Mouse (Mus musculus) forebrain, postnatal 0 days (tissue): ENCODE measurements at regions not wholly inside any gene's neighbourhood (a gene's known extent, or its start where the extent isn't known, plus 50 kb on each side); places are given as distances from the start of the nearest gene placed in this dataset.

Experiments used
- ATAC-seq: fragments of 200-750 bp; cut with Nextera tagmentation; 2 replicates; pipeline ENCODE4 v1.8.0; 2017; ENCODE audit warnings: mild to moderate bottlenecking, moderate library complexity
- DNase-seq: peaks from one replicate; pipeline ENCODE4 v3.0.0-alpha.2; 2015
- H3K27ac ChIP-seq: fragments of 300-500 bp; sonication (generic); 2 replicates; pipeline ENCODE4 v1.5.1; 2014; ENCODE audit warnings: low read depth, mild to moderate bottlenecking, antibody characterized with exemption, low read length, moderate library complexity, mixed read lengths
- H3K27me3 ChIP-seq: fragments of 300-500 bp; sonication (generic); 2 replicates; pipeline ENCODE4 v1.6.1; 2014; ENCODE audit warnings: mild to moderate bottlenecking, low read length, mixed read lengths; ENCODE audit not compliant: insufficient read depth
- H3K36me3 ChIP-seq: fragments of 300-500 bp; sonication (generic); 2 replicates; pipeline ENCODE4 v1.6.1; 2014; ENCODE audit warnings: mild to moderate bottlenecking, moderate library complexity; ENCODE audit not compliant: insufficient read depth
- H3K4me1 ChIP-seq: fragments of 300-500 bp; sonication (generic); 2 replicates; pipeline ENCODE4 v1.6.1; 2014; ENCODE audit warnings: antibody characterized with exemption; ENCODE audit not compliant: insufficient read depth
- H3K4me2 ChIP-seq: fragments of 300-500 bp; sonication (generic); 2 replicates; pipeline ENCODE4 v1.6.1; 2014; ENCODE audit warnings: low read depth, mild to moderate bottlenecking, moderate library complexity
- H3K4me3 ChIP-seq: fragments of 300-500 bp; sonication (generic); 2 replicates; pipeline ENCODE4 v1.5.1; 2014; ENCODE audit warnings: low read depth, low read length, mixed read lengths
- H3K9ac ChIP-seq: fragments of 300-500 bp; sonication (generic); 2 replicates; pipeline ENCODE4 v1.6.1; 2014; ENCODE audit warnings: mild to moderate bottlenecking
- H3K9me3 ChIP-seq: fragments of 300-500 bp; sonication (generic); 2 replicates; pipeline ENCODE4 v1.6.1; 2016; ENCODE audit warnings: low read length
- CTCF ChIP-seq: sonication (generic); IDR thresholded peaks from 2 replicates; pipeline ENCODE4 v1.5.1; 2016; ENCODE audit warnings: antibody characterized with exemption, control low read depth, low read depth
- WGBS: fragments of 180-500 bp; shearing (Covaris S2); extraction: QIAGEN DNeasy Blood & Tissue Kit; methylation state at CpG from one replicate; pipeline ENCODE4 v1.1.7; 2014; 5-methylcytosine and 5-hydroxymethylcytosine counted together

GRCm38 (mm10) chr16:19869425-19869824 is 109.4 kb downstream of the B3gnt5 start:
- H3K4me3 ChIP-seq = no peak overlapping the region
- H3K4me1 ChIP-seq = no peaks in the 10 kb centered on the region
- H3K9me3 ChIP-seq = no peaks in the 10 kb centered on the region
- no peak overlapping the region for H3K27ac ChIP-seq
- H3K36me3 ChIP-seq = no peaks in the 10 kb centered on the region
- ATAC-seq = no peak
- no peak for TF ChIP-seq CTCF
- no peaks in the 10 kb centered on the region for H3K27me3 ChIP-seq
- no peak overlapping the region for H3K9ac ChIP-seq
- DNase-seq = no peak
- no peak overlapping the region for H3K4me2 ChIP-seq

GRCm38 (mm10) chr16:19876861-19877554 is 105.8 kb downstream of the Klhl6 start:
- no peaks in the 10 kb centered on the region for H3K36me3 ChIP-seq
- ATAC-seq (no peak; the same call in 1 of the 2 replicates), DNase-seq (peak; percentile 1)
- no peaks in the 10 kb centered on the region for H3K9me3 ChIP-seq
- no peak overlapping the region for H3K27ac ChIP-seq
- H3K4me3 ChIP-seq = no peak overlapping the region
- no peaks in the 10 kb centered on the region for H3K27me3 ChIP-seq
- no peak overlapping the region for H3K4me2 ChIP-seq
- H3K9ac ChIP-seq = no peak overlapping the region
- WGBS = 55% methylated on average over 10 of the region's 10 CpGs
- no peak for TF ChIP-seq CTCF
- no peaks in the 10 kb centered on the region for H3K4me1 ChIP-seq

- no peak overlapping the region for H3K4me2 ChIP-seq
- TF ChIP-seq CTCF = no peak
- no peak overlapping the region for H3K27ac ChIP-seq
- WGBS = 90% methylated on average over 3 of the region's 3 CpGs
- ATAC-seq (no peak), DNase-seq (no peak)
- no peaks in the 10 kb centered on the region for H3K36me3 ChIP-seq
- H3K4me1 ChIP-seq = no peaks in the 10 kb centered on the region
- H3K4me3 ChIP-seq = no peak overlapping the region
- no peaks in the 10 kb centered on the region for H3K9me3 ChIP-seq
- no peaks in the 10 kb centered on the region for H3K27me3 ChIP-seq
- H3K9ac ChIP-seq = no peak overlapping the region
Observed at GRCm38 (mm10) chr16:19882961-19883360, 99.9 kb downstream of the Klhl6 start.

GRCm38 (mm10) chr16:19883776-19884513 is 98.9 kb downstream of the Klhl6 start:
- Histone ChIP-seq H3K9me3 (no peaks in the 10 kb centered on the region), H3K27me3 (no peaks in the 10 kb centered on the region), H3K9ac (no peak overlapping the region), H3K4me1 (no peaks in the 10 kb centered on the region), H3K27ac (no peak overlapping the region), H3K36me3 (no peaks in the 10 kb centered on the region), H3K4me3 (no peak overlapping the region), H3K4me2 (no peak overlapping the region)
- ATAC-seq = peak; percentile 81
- TF ChIP-seq CTCF = no peak
- 51% methylated on average over 9 of the region's 9 CpGs for WGBS
- DNase-seq = peak; percentile 42

GRCm38 (mm10) chr16:19884535-19884934 is 98.3 kb downstream of the Klhl6 start:
- ATAC-seq = no peak
- whole genome bisulfite sequencing = 66% methylated on average over 6 of the region's 6 CpGs

GRCm38 (mm10) chr16:19886596-19886995 is 96.2 kb downstream of the Klhl6 start:
- no peaks in the 10 kb centered on the region for H3K9me3 ChIP-seq
- ATAC-seq = no peak
- no peak overlapping the region for H3K4me2 ChIP-seq
- no peak overlapping the region for H3K4me3 ChIP-seq
- no peaks in the 10 kb centered on the region for H3K27me3 ChIP-seq
- no peaks in the 10 kb centered on the region for H3K4me1 ChIP-seq
- no peak overlapping the region for H3K9ac ChIP-seq
- no peak overlapping the region for H3K27ac ChIP-seq
- TF ChIP-seq CTCF = no peak
- DNase-seq = no peak
- H3K36me3 ChIP-seq = no peaks in the 10 kb centered on the region

More at GRCm38 (mm10) chr16:19884535-19884934, 98.3 kb downstream of the Klhl6 start:
- Histone ChIP-seq H3K9me3 (no peaks in the 10 kb centered on the region), H3K4me3 (no peak overlapping the region), H3K4me1 (no peaks in the 10 kb centered on the region), H3K36me3 (no peaks in the 10 kb centered on the region), H3K9ac (no peak overlapping the region), H3K27ac (no peak overlapping the region), H3K4me2 (no peak overlapping the region), H3K27me3 (no peaks in the 10 kb centered on the region)
- no peak for DNase-seq
- no peak for TF ChIP-seq CTCF

- ATAC-seq (no peak), DNase-seq (no peak)
- Histone ChIP-seq H3K4me1 (no peaks in the 10 kb centered on the region), H3K27me3 (no peaks in the 10 kb centered on the region), H3K9me3 (no peaks in the 10 kb centered on the region), H3K36me3 (no peaks in the 10 kb centered on the region), H3K9ac (no peak overlapping the region), H3K27ac (no peak overlapping the region), H3K4me2 (no peak overlapping the region), H3K4me3 (no peak overlapping the region)
- TF ChIP-seq CTCF = no peak
- 67% methylated on average over 3 of the region's 3 CpGs for WGBS
Observed at GRCm38 (mm10) chr16:19889576-19889975, 93.3 kb downstream of the Klhl6 start.
